Mouse (Mus musculus): ENCODE measurements at regions not wholly inside any gene's neighbourhood (a gene's known extent, or its start where the extent isn't known, plus 50 kb on each side); places are given as distances from the start of the nearest gene placed in this dataset.
"Not testable (repeated sequence)": the region's sequence is repeated elsewhere in the genome, so short reads cannot be mapped to it uniquely, and the experiment has no call there.

DNA sequence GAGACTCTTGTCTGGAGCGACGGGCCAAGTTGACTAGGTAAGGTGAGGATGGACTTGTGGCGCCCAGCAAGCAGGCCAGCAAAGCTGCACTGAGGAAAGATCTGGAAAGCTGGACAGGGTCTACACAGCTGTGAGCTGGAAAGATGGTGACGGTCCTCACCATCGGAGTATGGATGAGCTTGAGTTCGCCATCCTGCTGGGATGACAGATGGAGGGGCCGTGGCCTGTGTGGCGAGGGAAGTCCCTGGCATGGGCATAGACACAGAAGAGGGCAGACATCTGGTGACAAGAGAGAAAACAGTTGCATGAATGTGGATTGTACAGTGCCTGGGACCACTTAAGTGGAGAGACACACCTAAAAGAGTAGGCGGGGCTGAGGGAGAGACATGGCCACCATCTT, 57.6 kb downstream of the Tmem270 start:
- Histone ChIP-seq H3K27me3 (replicated peaks; ENCODE audit: control insufficient read depth, insufficient read depth, low read length) (no peaks in the 10 kb centered on the region), H3K9me3 (ENCODE audit: control insufficient read depth) (no peaks in the 10 kb centered on the region), H3K4me3 (ENCODE audit: low read depth, low read length) (no peak overlapping the region), H3K36me3 (ENCODE audit: control insufficient read depth, insufficient read depth) (no peaks in the 10 kb centered on the region), H3K27ac (ENCODE audit: low read depth, low read length) (no peak overlapping the region), H3K9ac (ENCODE audit: low read depth, low read length) (no peak overlapping the region), H3K4me1 (replicated peaks; ENCODE audit: control insufficient read depth, insufficient read depth, low read length) (no peaks in the 10 kb centered on the region), H3K4me2 (replicated peaks; ENCODE audit: low read depth) (no peak overlapping the region)
- ATAC-seq: no peak
- TF ChIP-seq CTCF (IDR thresholded peaks at IDR 0.05; ENCODE audit: low read depth): no peak
- 97% methylated on average over 9 of the region's 9 CpGs for WGBS

DNA sequence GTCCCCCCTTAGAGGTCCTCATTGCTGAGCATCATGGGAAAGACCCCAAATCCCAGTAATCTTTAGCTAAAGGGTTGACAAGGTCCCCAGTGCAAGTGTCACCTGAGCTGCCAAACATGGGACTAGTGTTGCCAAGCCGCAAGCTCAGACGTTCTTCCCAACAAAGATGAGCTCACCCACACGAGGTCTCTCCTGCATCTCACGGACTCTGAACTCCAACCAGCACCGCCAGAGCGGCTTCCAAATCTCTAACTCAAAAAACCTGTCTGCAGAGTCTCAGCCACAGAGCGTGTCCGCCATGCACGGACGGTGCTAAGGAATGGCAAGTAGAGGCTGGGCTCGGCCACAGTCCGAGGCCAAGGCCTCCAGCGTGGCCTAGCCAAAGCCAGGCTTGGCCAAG, 58.0 kb downstream of the Tmem270 start:
- TF ChIP-seq CTCF (IDR thresholded peaks at IDR 0.05; ENCODE audit: low read depth): no peak
- 93% methylated on average over 13 of the region's 13 CpGs for WGBS
- Histone ChIP-seq H3K4me1 (replicated peaks; ENCODE audit: control insufficient read depth, insufficient read depth, low read length) (no peaks in the 10 kb centered on the region), H3K27me3 (replicated peaks; ENCODE audit: control insufficient read depth, insufficient read depth, low read length) (no peaks in the 10 kb centered on the region), H3K9ac (ENCODE audit: low read depth, low read length) (no peak overlapping the region), H3K4me2 (replicated peaks; ENCODE audit: low read depth) (no peak overlapping the region), H3K36me3 (ENCODE audit: control insufficient read depth, insufficient read depth) (no peaks in the 10 kb centered on the region), H3K9me3 (ENCODE audit: control insufficient read depth) (no peaks in the 10 kb centered on the region), H3K4me3 (ENCODE audit: low read depth, low read length) (no peak overlapping the region), H3K27ac (ENCODE audit: low read depth, low read length) (no peak overlapping the region)
- ATAC-seq: no peak

DNA sequence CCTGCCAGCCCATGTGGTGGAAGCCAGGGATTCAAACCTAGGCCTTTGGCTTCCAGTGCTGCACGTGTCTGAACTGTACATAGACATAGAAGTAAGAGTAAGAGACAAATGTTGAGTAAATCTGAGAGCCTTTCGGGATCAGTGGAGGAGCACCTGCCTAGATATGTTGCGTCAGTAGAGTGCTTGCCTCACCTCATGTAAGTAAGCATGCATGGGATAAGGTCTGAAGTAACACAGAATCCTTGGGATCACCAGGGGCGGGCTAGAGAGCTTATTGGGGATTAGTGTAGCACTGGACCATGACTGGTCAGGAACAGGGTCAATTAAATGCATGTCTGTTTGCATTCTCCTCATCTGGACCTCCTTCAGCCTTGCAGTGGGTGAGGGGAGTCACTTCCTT, 61.1 kb downstream of the Tmem270 start:
- H3K27me3 ChIP-seq (replicated peaks; ENCODE audit: control insufficient read depth, insufficient read depth, low read length): no peaks in the 10 kb centered on the region
- 87% methylated on average over 4 of the region's 4 CpGs for WGBS
- H3K27ac ChIP-seq (ENCODE audit: low read depth, low read length): no peak overlapping the region
- no peak overlapping the region for H3K9ac ChIP-seq (ENCODE audit: low read depth, low read length)
- no peaks in the 10 kb centered on the region for H3K36me3 ChIP-seq (ENCODE audit: control insufficient read depth, insufficient read depth)
- no peak overlapping the region for H3K4me3 ChIP-seq (ENCODE audit: low read depth, low read length)
- H3K4me2 ChIP-seq (replicated peaks; ENCODE audit: low read depth): no peak overlapping the region
- TF ChIP-seq CTCF (IDR thresholded peaks at IDR 0.05; ENCODE audit: low read depth): no peak
- no peaks in the 10 kb centered on the region for H3K4me1 ChIP-seq (replicated peaks; ENCODE audit: control insufficient read depth, insufficient read depth, low read length)
- ATAC-seq: no peak
- no peaks in the 10 kb centered on the region for H3K9me3 ChIP-seq (ENCODE audit: control insufficient read depth)

DNA sequence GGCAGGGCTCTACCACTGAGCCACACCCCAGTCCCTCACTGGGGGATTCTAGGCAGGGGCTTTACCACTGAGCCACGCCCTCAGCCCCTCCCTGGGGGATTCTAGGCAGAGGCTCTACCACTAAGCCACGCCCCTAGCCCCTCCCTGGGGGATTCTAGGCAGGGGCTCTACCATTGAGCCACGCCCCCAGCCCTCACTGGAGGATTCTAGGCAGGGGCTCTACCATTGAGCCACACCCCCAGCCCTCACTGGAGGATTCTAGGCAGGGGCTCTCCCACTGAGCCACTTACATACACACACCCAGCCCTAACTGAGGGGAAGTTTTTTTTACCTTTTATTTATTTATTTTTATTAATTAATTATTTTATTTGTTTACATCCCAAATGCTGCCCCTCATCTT, 62.3 kb downstream of the Tmem270 start:
- H3K27me3 ChIP-seq (replicated peaks; ENCODE audit: control insufficient read depth, insufficient read depth, low read length); H3K9me3 ChIP-seq (ENCODE audit: control insufficient read depth); H3K27ac ChIP-seq (ENCODE audit: low read depth, low read length); H3K4me2 ChIP-seq (replicated peaks; ENCODE audit: low read depth); H3K4me3 ChIP-seq (ENCODE audit: low read depth, low read length); ATAC-seq; H3K36me3 ChIP-seq (ENCODE audit: control insufficient read depth, insufficient read depth); H3K4me1 ChIP-seq (replicated peaks; ENCODE audit: control insufficient read depth, insufficient read depth, low read length); H3K9ac ChIP-seq (ENCODE audit: low read depth, low read length): not testable (repeated sequence)
- WGBS: 92% methylated on average over 3 of the region's 3 CpGs

DNA sequence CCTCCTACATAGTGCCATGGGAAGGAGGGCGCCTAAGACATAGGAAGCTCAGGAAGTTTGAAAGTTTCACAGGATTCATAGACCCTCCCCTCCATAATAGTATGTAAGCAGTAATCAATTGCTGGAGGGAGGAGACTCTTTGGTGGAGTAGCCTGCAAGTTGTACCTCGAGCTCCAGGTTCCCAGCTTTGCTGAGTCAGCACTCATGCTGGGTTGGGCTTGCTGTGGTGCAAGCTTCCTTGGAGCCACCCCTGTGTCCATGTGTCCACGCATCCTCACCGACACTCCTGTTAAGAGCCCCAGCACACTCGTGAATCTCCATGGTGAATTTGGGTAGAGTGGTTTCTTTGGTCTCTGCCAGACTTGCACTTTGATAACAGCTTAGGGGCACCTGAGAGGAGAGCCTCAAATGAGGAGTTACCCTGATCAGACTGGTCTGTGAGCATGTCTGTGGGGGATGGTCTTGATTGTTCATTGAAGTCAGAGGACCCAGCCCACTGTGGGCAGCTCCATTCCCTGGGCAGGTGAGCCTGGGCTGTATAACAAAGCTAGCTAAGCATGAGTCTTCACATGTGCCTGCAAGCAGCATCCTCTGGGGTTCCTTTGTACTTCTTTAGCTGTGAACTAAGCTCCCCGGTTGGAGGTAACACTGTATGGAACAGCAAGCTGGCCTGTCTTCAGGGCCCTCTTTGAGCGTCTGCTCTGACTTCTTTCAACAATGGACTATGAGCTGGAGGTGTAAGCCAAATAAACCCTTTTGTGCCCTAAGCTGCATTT, 65.1 kb downstream of the Tmem270 start:
- H3K4me2 ChIP-seq (replicated peaks; ENCODE audit: low read depth): no peak overlapping the region
- 90% methylated on average over 7 of the region's 7 CpGs for WGBS

DNA sequence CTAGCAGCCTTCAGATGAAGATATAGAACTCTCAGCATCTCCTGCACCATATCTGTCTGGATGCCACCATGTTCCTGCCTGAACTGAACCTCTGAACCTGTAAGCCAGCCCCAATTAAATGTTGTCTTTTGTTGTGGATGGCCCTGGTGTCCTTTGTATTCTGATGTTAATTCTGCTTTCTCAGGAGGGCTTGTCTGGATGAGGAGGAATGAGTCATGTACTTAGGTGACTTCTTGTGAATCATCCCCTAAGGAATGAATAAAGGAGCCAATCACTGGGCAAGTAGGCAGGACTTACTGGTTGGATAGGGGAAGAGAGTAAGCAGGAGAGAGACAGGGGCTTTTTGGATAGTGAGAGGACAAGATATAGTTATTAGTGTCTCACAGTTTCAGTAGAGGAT, 70.0 kb downstream of the Tmem270 start:
- no peak overlapping the region for H3K4me2 ChIP-seq (replicated peaks; ENCODE audit: low read depth)
- no peaks in the 10 kb centered on the region for H3K4me1 ChIP-seq (replicated peaks; ENCODE audit: control insufficient read depth, insufficient read depth, low read length)
- no peak overlapping the region for H3K27ac ChIP-seq (ENCODE audit: low read depth, low read length)
- ATAC-seq: no peak
- H3K9ac ChIP-seq (ENCODE audit: low read depth, low read length): no peak overlapping the region
- H3K4me3 ChIP-seq (ENCODE audit: low read depth, low read length): no peak overlapping the region
- no peaks in the 10 kb centered on the region for H3K36me3 ChIP-seq (ENCODE audit: control insufficient read depth, insufficient read depth)
- no peaks in the 10 kb centered on the region for H3K27me3 ChIP-seq (replicated peaks; ENCODE audit: control insufficient read depth, insufficient read depth, low read length)
- H3K9me3 ChIP-seq (ENCODE audit: control insufficient read depth): no peaks in the 10 kb centered on the region
- no peak for TF ChIP-seq CTCF (IDR thresholded peaks at IDR 0.05; ENCODE audit: low read depth)

More for the DNA sequence above, 65.1 kb downstream of the Tmem270 start:
- no peak for TF ChIP-seq CTCF (IDR thresholded peaks at IDR 0.05; ENCODE audit: low read depth)
- Histone ChIP-seq H3K9me3 (ENCODE audit: control insufficient read depth) (no peaks in the 10 kb centered on the region), H3K27ac (ENCODE audit: low read depth, low read length) (no peak overlapping the region), H3K36me3 (ENCODE audit: control insufficient read depth, insufficient read depth) (no peaks in the 10 kb centered on the region), H3K4me3 (ENCODE audit: low read depth, low read length) (no peak overlapping the region), H3K9ac (ENCODE audit: low read depth, low read length) (no peak overlapping the region), H3K4me1 (replicated peaks; ENCODE audit: control insufficient read depth, insufficient read depth, low read length) (no peaks in the 10 kb centered on the region), H3K27me3 (replicated peaks; ENCODE audit: control insufficient read depth, insufficient read depth, low read length) (no peaks in the 10 kb centered on the region)
- no peak for ATAC-seq

DNA sequence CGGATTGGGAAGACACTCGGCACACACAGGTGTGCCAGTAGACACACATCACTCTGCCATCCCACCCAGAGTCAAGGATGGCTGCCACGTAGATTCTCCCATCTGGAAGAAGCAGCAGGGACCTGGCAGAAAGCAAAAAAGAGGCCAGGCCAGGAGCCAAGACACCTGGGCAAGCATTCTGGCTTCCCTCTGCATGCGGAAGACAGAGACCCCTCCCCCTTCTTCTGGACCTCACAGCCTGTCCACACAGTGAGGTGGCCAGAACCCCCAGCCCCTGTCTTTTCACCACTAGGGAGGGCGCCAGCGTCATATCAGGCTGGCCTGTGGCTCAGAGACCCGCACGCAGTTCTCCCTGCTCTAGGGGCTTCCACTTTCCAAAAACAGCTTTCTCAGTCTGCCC, 73.6 kb downstream of the Tmem270 start:
- Histone ChIP-seq H3K36me3 (ENCODE audit: control insufficient read depth, insufficient read depth) (no peaks in the 10 kb centered on the region), H3K4me1 (replicated peaks; ENCODE audit: control insufficient read depth, insufficient read depth, low read length) (no peaks in the 10 kb centered on the region), H3K9me3 (ENCODE audit: control insufficient read depth) (no peaks in the 10 kb centered on the region), H3K4me3 (ENCODE audit: low read depth, low read length) (no peak overlapping the region), H3K27me3 (replicated peaks; ENCODE audit: control insufficient read depth, insufficient read depth, low read length) (no peaks in the 10 kb centered on the region), H3K9ac (ENCODE audit: low read depth, low read length) (no peak overlapping the region), H3K27ac (ENCODE audit: low read depth, low read length) (no peak overlapping the region), H3K4me2 (replicated peaks; ENCODE audit: low read depth) (no peak overlapping the region)
- no peak for ATAC-seq
- no peak for TF ChIP-seq CTCF (IDR thresholded peaks at IDR 0.05; ENCODE audit: low read depth)
- WGBS: 80% methylated on average over 8 of the region's 8 CpGs
